Comparison of ENCODE assay signal across 36 mouse cellular contexts in genomic region chr4:148641121-148641520, GRCm38 (mm10). TPM values are rescaled to one million over a fixed set of nuclear protein-coding genes. Genes with fewer than 3 reads are reported as not detected.
A peak's percentile ranks its signal among the peaks of the same experiment; 100 is the strongest.
DNase-seq lines count a peak whose midpoint lies in the region; ATAC-seq lines count a peak whose summit lies in the region.
"Had no signal": no experiment of that assay in that cellular context is flagged by ENCODE, and none has a peak within 500 bp of the region (broad histone marks: within the 10 kb centered on the region; RNA-seq: fewer than 3 reads in every experiment).

No protein-coding gene starts in this region.

- 72% methylated on average over 5 of the region's 5 CpGs for WGBS in lung, embryonic 16.5 days

- H3K4me1 ChIP-seq in lung, embryonic 16.5 days (replicated peaks; ENCODE audit: control insufficient read depth, insufficient read depth, low read length), result peaks cover 4% of the 10 kb centered on the region
- H3K4me1 ChIP-seq: limb, embryonic 12.5 days had no signal

- ATAC-seq in lung, embryonic 16.5 days (ENCODE audit: low read depth), result peak; percentile 19; the same call in 1 of the 2 replicates
- ATAC-seq: inflammation-experienced regulatory T-cells, adult 6 months; midbrain, embryonic 16.5 days; Patski had no signal

- no peaks in the 10 kb centered on the region for H3K27me3 ChIP-seq in lung, embryonic 16.5 days (ENCODE audit: control insufficient read depth, insufficient read depth, low read depth, low read length)
- H3K27me3 ChIP-seq: heart, embryonic 13.5 days; neural tube, embryonic 13.5 days; Patski had no signal

- H3K9me3 ChIP-seq in lung, embryonic 16.5 days (ENCODE audit: control insufficient read depth, low read length), result no peaks in the 10 kb centered on the region
- H3K9me3 ChIP-seq: embryonic facial prominence, embryonic 10.5 days; forebrain, embryonic 10.5 days; G1E; heart, embryonic 13.5 days; limb, embryonic 12.5 days; neural tube, embryonic 13.5 days had no signal

- DNase-seq in lung, postnatal 4 days, result no peak
- peak; percentile 95 for DNase-seq in kidney, adult 9 months
- DNase-seq in kidney, postnatal 14 days, result peak; percentile 77
- peak; percentile 71 for DNase-seq in yolk sac, embryonic 10.5 days (ENCODE audit: low spot score)
- DNase-seq in frontal cortex, postnatal 25 days (ENCODE audit: low spot score in 2 of 2), result no peak
- DNase-seq in adrenal gland, postnatal 10 days, result no peak
- DNase-seq: B cell, adult 2 months; cerebellum, adult 11-12 months; cerebellum, postnatal 10 days; gastrocnemius, postnatal 36 days; heart, adult 2 months; heart, postnatal 36 days; lung, adult 2 months; retina, postnatal 1 day; right cerebral cortex, postnatal 25 days; spleen, adult 18-20 months; thymus, postnatal 14 days had no signal

- no peak overlapping the region for H3K4me3 ChIP-seq in lung, embryonic 16.5 days (ENCODE audit: low read length)
- H3K4me3 ChIP-seq: embryonic facial prominence, embryonic 10.5 days; forebrain, embryonic 10.5 days; heart, adult 2 months; heart, embryonic 13.5 days; layer of hippocampus, adult 2 months; limb, embryonic 12.5 days; myocyte; neural tube, embryonic 13.5 days had no signal

- H3K27ac ChIP-seq in lung, embryonic 16.5 days (ENCODE audit: low read length), result no peak overlapping the region
- H3K27ac ChIP-seq: embryonic facial prominence, embryonic 10.5 days; forebrain, embryonic 10.5 days; heart, adult 2 months; heart, embryonic 13.5 days; hindbrain, embryonic 14.5 days; layer of hippocampus, adult 2 months; limb, embryonic 12.5 days; macrophage; neural tube, embryonic 13.5 days had no signal

- H3K4me2 ChIP-seq in lung, embryonic 16.5 days (ENCODE audit: low read depth, low read length), result no peak overlapping the region
- H3K4me2 ChIP-seq: heart, embryonic 13.5 days; hindbrain, embryonic 14.5 days; limb, embryonic 12.5 days; neural tube, embryonic 13.5 days had no signal

- no peaks in the 10 kb centered on the region for H3K36me3 ChIP-seq in lung, embryonic 16.5 days (ENCODE audit: control insufficient read depth, insufficient read depth, low read length)
- H3K36me3 ChIP-seq: embryonic facial prominence, embryonic 10.5 days; forebrain, embryonic 10.5 days; G1E; heart, embryonic 13.5 days; limb, embryonic 12.5 days; neural tube, embryonic 13.5 days had no signal

- H3K9ac ChIP-seq in lung, embryonic 16.5 days (ENCODE audit: low read length), result no peak overlapping the region
- H3K9ac ChIP-seq: heart, embryonic 13.5 days; hindbrain, embryonic 14.5 days; limb, embryonic 12.5 days; neural tube, embryonic 13.5 days had no signal

RNA-seq across cellular contexts. Expression of gene Gm572, which starts 2.0 kb away (rescaled TPM):
- not detected in 2 replicates for polyA plus RNA-seq in lung, embryonic 16.5 days (2015; fragmentation: Nextera tagmentation; extraction: Ambion mirVana)
- under 1 TPM in 1 of 2 experiments, not detected in 1; 0.64 TPM for total RNA-seq in adrenal gland, postnatal 10 days (2021)
- total RNA-seq: adrenal gland, adult 18-20 months; CH12.LX; G1E; layer of hippocampus, adult 2 months; layer of hippocampus, postnatal 25 days; left cerebral cortex, postnatal 10 days had no signal
- polyA plus RNA-seq: cortical plate, adult 2 months; embryonic facial prominence, embryonic 10.5 days; forebrain, embryonic 10.5 days; G1E; hindbrain, embryonic 14.5 days; inflammation-experienced regulatory T-cells, adult 6 months; limb, embryonic 12.5 days; macrophage; midbrain, embryonic 16.5 days; neural tube, embryonic 13.5 days; Patski had no signal

RNA-seq across cellular contexts. Expression of gene Tardbp, which starts 14.3 kb away (rescaled TPM):
- 320 and 367 TPM in 2 replicates for polyA plus RNA-seq in lung, embryonic 16.5 days (2015; fragmentation: Nextera tagmentation; extraction: Ambion mirVana)
- total RNA-seq in adrenal gland, postnatal 10 days (2021), result 100 to 1,000 TPM; 214 to 253 TPM

RNA-seq across cellular contexts. Expression of gene Masp2, which starts 38.8 kb away (rescaled TPM):
- 0.44 and 0.93 TPM in 2 replicates for polyA plus RNA-seq in lung, embryonic 16.5 days (2015; fragmentation: Nextera tagmentation; extraction: Ambion mirVana)
- total RNA-seq in adrenal gland, postnatal 10 days (2021), result 10 to 100 TPM; 17.2 to 34.8 TPM
- polyA plus RNA-seq: embryonic facial prominence, embryonic 10.5 days; forebrain, embryonic 10.5 days; heart, embryonic 13.5 days had no signal

RNA-seq across cellular contexts. Expression of gene Srm, which starts 49.8 kb away (rescaled TPM):
- 114 and 126 TPM in 2 replicates for polyA plus RNA-seq in lung, embryonic 16.5 days (2015; fragmentation: Nextera tagmentation; extraction: Ambion mirVana)
- total RNA-seq in adrenal gland, postnatal 10 days (2021), result 10 to 100 TPM; 63.1 to 69.7 TPM

Comparison
In these comparisons a context has a peak if more than half of its experiments do, and no peak if none do; other contexts are left out.
1. DNase-seq: peak in kidney, adult 9 months (single experiment), kidney, postnatal 14 days (single experiment) and yolk sac, embryonic 10.5 days (single experiment); none in lung, postnatal 4 days (0 of 2), frontal cortex, postnatal 25 days (0 of 2) and adrenal gland, postnatal 10 days (single experiment).